Comparison of ENCODE assay signal across 20 mouse cellular contexts in genomic region chr2:18202923-18203322, GRCm38 (mm10).
A peak's percentile ranks its signal among the peaks of the same experiment; 100 is the strongest.
DNase-seq lines count a peak whose midpoint lies in the region; ATAC-seq and TF ChIP-seq lines count a peak whose summit lies in the region.
"Had no signal": no experiment of that assay in that cellular context is flagged by ENCODE, and none has a peak within 500 bp of the region (broad histone marks: within the 10 kb centered on the region; RNA-seq: fewer than 3 reads in every experiment).

No protein-coding gene starts in this region.

- WGBS in hindbrain, postnatal 0 days, result 96% methylated on average over 4 of the region's 4 CpGs
- 93% methylated on average over 4 of the region's 4 CpGs for WGBS in hindbrain, embryonic 12.5 days
- 93% methylated on average over 4 of the region's 4 CpGs for WGBS in lung, postnatal 0 days
- WGBS in stomach, postnatal 0 days, result 97% methylated on average over 4 of the region's 4 CpGs

- H3K27ac ChIP-seq in hindbrain, postnatal 0 days, result no peak overlapping the region
- H3K27ac ChIP-seq in hindbrain, embryonic 12.5 days, result no peak overlapping the region
- H3K27ac ChIP-seq in lung, postnatal 0 days (ENCODE audit: low read length), result no peak overlapping the region
- H3K27ac ChIP-seq in stomach, postnatal 0 days (replicated peaks), result no peak overlapping the region
- H3K27ac ChIP-seq: embryonic facial prominence, embryonic 10.5 days; heart, embryonic 15.5 days; hindbrain, embryonic 10.5 days; limb, embryonic 10.5 days had no signal

- H3K4me2 ChIP-seq in hindbrain, postnatal 0 days (ENCODE audit: low read depth, low read length), result no peak overlapping the region
- H3K4me2 ChIP-seq in hindbrain, embryonic 12.5 days (replicated peaks), result no peak overlapping the region
- no peak overlapping the region for H3K4me2 ChIP-seq in lung, postnatal 0 days (replicated peaks; ENCODE audit: low read depth, low read length)
- H3K4me2 ChIP-seq in stomach, postnatal 0 days (replicated peaks; ENCODE audit: low read depth), result no peak overlapping the region
- H3K4me2 ChIP-seq: heart, embryonic 15.5 days had no signal

- H3K27me3 ChIP-seq in hindbrain, postnatal 0 days (ENCODE audit: insufficient read depth, low read length), result no peaks in the 10 kb centered on the region
- H3K27me3 ChIP-seq in hindbrain, embryonic 12.5 days, result no peaks in the 10 kb centered on the region
- H3K27me3 ChIP-seq in lung, postnatal 0 days (replicated peaks; ENCODE audit: insufficient read depth, low read length), result no peaks in the 10 kb centered on the region
- H3K27me3 ChIP-seq in stomach, postnatal 0 days (ENCODE audit: control insufficient read depth, insufficient read depth, low read length), result no peaks in the 10 kb centered on the region
- H3K27me3 ChIP-seq: heart, embryonic 15.5 days had no signal

- no peak for ATAC-seq in hindbrain, postnatal 0 days
- ATAC-seq in hindbrain, embryonic 12.5 days (ENCODE audit: low FRiP score), result no peak
- ATAC-seq in lung, postnatal 0 days, result no peak
- no peak for ATAC-seq in stomach, postnatal 0 days (ENCODE audit: low FRiP score, low TSS enrichment)
- ATAC-seq in inflammation-experienced regulatory T-cells, adult 6 months, result no peak
- ATAC-seq: activated CD4-positive, CD25-positive, alpha-beta regulatory T cell, adult 4 months; intestine, embryonic 16.5 days; midbrain, embryonic 16.5 days had no signal

- no peak for TF ChIP-seq EP300 in lung, postnatal 0 days (IDR thresholded peaks at IDR 0.05)
- no peak for TF ChIP-seq EP300 in stomach, postnatal 0 days (optimal IDR thresholded peaks at IDR 0.05)

- H3K9me3 ChIP-seq in hindbrain, postnatal 0 days (ENCODE audit: low read length), result no peaks in the 10 kb centered on the region
- H3K9me3 ChIP-seq in hindbrain, embryonic 12.5 days (replicated peaks), result no peaks in the 10 kb centered on the region
- no peaks in the 10 kb centered on the region for H3K9me3 ChIP-seq in lung, postnatal 0 days (ENCODE audit: low read length)
- H3K9me3 ChIP-seq in stomach, postnatal 0 days (ENCODE audit: control insufficient read depth, low read length), result no peaks in the 10 kb centered on the region
- H3K9me3 ChIP-seq: embryonic facial prominence, embryonic 10.5 days; G1E; heart, embryonic 15.5 days; hindbrain, embryonic 10.5 days; limb, embryonic 10.5 days had no signal

- peaks cover 17% of the 10 kb centered on the region; the same call in 1 of the 2 replicates for H3K36me3 ChIP-seq in hindbrain, postnatal 0 days (ENCODE audit: insufficient read depth, low read length)
- H3K36me3 ChIP-seq in hindbrain, embryonic 12.5 days, result peaks cover 39% of the 10 kb centered on the region
- H3K36me3 ChIP-seq in lung, postnatal 0 days (ENCODE audit: insufficient read depth, low read length), result peaks cover 26% of the 10 kb centered on the region; the same call in 1 of the 2 replicates
- H3K36me3 ChIP-seq in stomach, postnatal 0 days (ENCODE audit: control insufficient read depth, insufficient read depth, low read length), result peaks cover 6% of the 10 kb centered on the region

- TF ChIP-seq CTCF in hindbrain, postnatal 0 days (IDR thresholded peaks at IDR 0.05; ENCODE audit: low read depth), result peak; percentile 39
- peak; percentile 23; the same call in 1 of the 2 replicates for TF ChIP-seq CTCF in lung, postnatal 0 days (IDR thresholded peaks at IDR 0.05)
- peak; percentile 46 for TF ChIP-seq CTCF in stomach, postnatal 0 days (IDR thresholded peaks at IDR 0.05; ENCODE audit: low read depth)

- no peaks in the 10 kb centered on the region for H3K4me1 ChIP-seq in hindbrain, postnatal 0 days (ENCODE audit: insufficient read depth, low read length)
- peaks cover 4% of the 10 kb centered on the region; the same call in 1 of the 2 replicates for H3K4me1 ChIP-seq in hindbrain, embryonic 12.5 days
- H3K4me1 ChIP-seq in lung, postnatal 0 days (ENCODE audit: insufficient read depth, low read depth, low read length), result no peaks in the 10 kb centered on the region
- H3K4me1 ChIP-seq in stomach, postnatal 0 days (replicated peaks; ENCODE audit: control insufficient read depth, insufficient read depth), result no peaks in the 10 kb centered on the region
- H3K4me1 ChIP-seq: embryonic facial prominence, embryonic 10.5 days; heart, embryonic 15.5 days; hindbrain, embryonic 10.5 days; limb, embryonic 10.5 days had no signal

- H3K4me3 ChIP-seq in hindbrain, postnatal 0 days (ENCODE audit: low read length), result no peak overlapping the region
- H3K4me3 ChIP-seq in hindbrain, embryonic 12.5 days, result no peak overlapping the region
- H3K4me3 ChIP-seq in lung, postnatal 0 days (ENCODE audit: low read depth, low read length), result no peak overlapping the region
- H3K4me3 ChIP-seq in stomach, postnatal 0 days (ENCODE audit: low read depth, low read length), result no peak overlapping the region
- H3K4me3 ChIP-seq: embryonic facial prominence, embryonic 10.5 days; heart, embryonic 15.5 days; hindbrain, embryonic 10.5 days; limb, embryonic 10.5 days had no signal

- no peak for DNase-seq in hindbrain, postnatal 0 days (ENCODE audit: low spot score)
- DNase-seq in lung, postnatal 0 days (ENCODE audit: low spot score), result no peak
- no peak for DNase-seq in lung, postnatal 36 days
- peak; percentile 15 for DNase-seq in NIH3T3 (ENCODE audit: low read depth)
- no peak for DNase-seq in stomach, postnatal 0 days (ENCODE audit: low spot score)
- no peak for DNase-seq in embryo, embryonic 9.5 days (ENCODE audit: extremely low spot score)
- DNase-seq: adrenal gland, postnatal 36 days; cerebellum, postnatal 10 days; kidney, postnatal 4 days; lung, adult 18-20 months had no signal

- no peak overlapping the region for H3K9ac ChIP-seq in hindbrain, postnatal 0 days (replicated peaks; ENCODE audit: low read length)
- H3K9ac ChIP-seq in hindbrain, embryonic 12.5 days, result no peak overlapping the region
- no peak overlapping the region for H3K9ac ChIP-seq in lung, postnatal 0 days (replicated peaks; ENCODE audit: low read depth)
- no peak overlapping the region for H3K9ac ChIP-seq in stomach, postnatal 0 days (ENCODE audit: low read length)
- H3K9ac ChIP-seq: heart, embryonic 15.5 days had no signal
